In genomic region chr5:125389579-125390441, GRCm38 (mm10) we compare ENCODE assay signal across 8 mouse cellular contexts. TPM values are rescaled to one million over a fixed set of nuclear protein-coding genes. Genes with fewer than 3 reads are reported as not detected.
DNase-seq lines count a peak whose midpoint lies in the region; ATAC-seq lines count a peak whose summit lies in the region.

Ubc (minus strand) TSS chr5:125390202.

- DNase-seq in adrenal gland, adult (ENCODE audit: inconsistent age in 2 of 2, low spot score in 1 of 2), result peak; percentile 94 to 98
- peak; percentile 89 for DNase-seq in embryo, embryonic 10.5 days (ENCODE audit: low spot score)
- DNase-seq in gastrocnemius, postnatal 36 days, result peak; percentile 91 to 94
- peak; percentile 83 to 85 for DNase-seq in left cerebral cortex, postnatal 25 days (ENCODE audit: low spot score in 2 of 2)
- peak; percentile 92 for DNase-seq in mesoderm, embryonic 11.5 days (ENCODE audit: low read depth, low spot score)
- peak; percentile 77 for DNase-seq in right cerebral cortex, postnatal 25 days
- DNase-seq in urinary bladder, postnatal 36 days (ENCODE audit: low spot score in 2 of 2), result peak; percentile 87 to 93

- H3K36me3 ChIP-seq in intestine, embryonic 15.5 days, result peaks cover 8% of the 10 kb centered on the region; the same call in 1 of the 2 replicates

- WGBS in intestine, embryonic 15.5 days, result under 1% methylated on average over 69 of the region's 69 CpGs

- H3K4me1 ChIP-seq in intestine, embryonic 15.5 days (replicated peaks), result peaks cover 15% of the 10 kb centered on the region

- intact Hi-C loops in gastrocnemius, postnatal 36 days (cut with DNase I), result loop anchor here (2.0 kb wide), 1 partner anchor 15 kb away; no protein-coding TSS in a partner anchor
- intact Hi-C loops in left cerebral cortex, postnatal 25 days (cut with DNase I), result loop anchor here (2.0 kb wide), 1 partner anchor 15 kb away; no protein-coding TSS in a partner anchor

- H3K27me3 ChIP-seq in intestine, embryonic 15.5 days (replicated peaks), result no peaks in the 10 kb centered on the region

- ATAC-seq in intestine, embryonic 15.5 days, result peak; percentile 55

- H3K27ac ChIP-seq in intestine, embryonic 15.5 days, result peak within 1 kb of the TSS; percentile 94

- H3K4me2 ChIP-seq in intestine, embryonic 15.5 days (replicated peaks), result peak within 1 kb of the TSS; percentile 88

- H3K9me3 ChIP-seq in intestine, embryonic 15.5 days, result no peaks in the 10 kb centered on the region

- peak within 1 kb of the TSS; percentile 96 for H3K9ac ChIP-seq in intestine, embryonic 15.5 days

- peak within 1 kb of the TSS; percentile 91 for H3K4me3 ChIP-seq in intestine, embryonic 15.5 days (replicated peaks)

RNA-seq across cellular contexts. Expression of gene Ubc, which starts in this region (rescaled TPM):
- 1,000 to 10,000 TPM; 1,061 to 1,578 TPM for total RNA-seq in gastrocnemius, postnatal 36 days (2021)
- 875 and 888 TPM in 2 replicates for polyA plus RNA-seq in intestine, embryonic 15.5 days (2015; fragmentation: Nextera tagmentation; extraction: Ambion mirVana)
- 100 to 1,000 TPM; 810 to 811 TPM for total RNA-seq in left cerebral cortex, postnatal 25 days (2021)

Comparison
In these comparisons a context has a peak if more than half of its experiments do, and no peak if none do; other contexts are left out.
1. Peak in every context shown above with its lines: DNase-seq, ATAC-seq, H3K4me3 ChIP-seq and H3K27ac ChIP-seq.